Mouse (Mus musculus) forebrain, embryonic 10.5 days (tissue): ENCODE data around the gene Cacnb1. TPM values are rescaled to one million over a fixed set of nuclear protein-coding genes. Genes with fewer than 3 reads are reported as not detected.

Experiments
- DNase-seq: peaks from one replicate; pipeline ENCODE4 v3.0.0-alpha.2; 2017; ENCODE audit warnings: low spot score; ENCODE audit errors: extremely low spot score
- H3K27ac ChIP-seq: fragments of 300-500 bp; sonication (generic); 2 replicates; pipeline ENCODE4 v1.5.1; 2016; ENCODE audit warnings: mild to moderate bottlenecking
- H3K27me3 ChIP-seq: fragments of 300-500 bp; sonication (generic); 2 replicates; pipeline ENCODE4 v1.6.1; 2016; ENCODE audit warnings: mild to moderate bottlenecking; ENCODE audit not compliant: poor library complexity, severe bottlenecking
- H3K36me3 ChIP-seq: fragments of 300-500 bp; sonication (generic); replicated peaks from 2 replicates; pipeline ENCODE4 v1.6.1; 2016; ENCODE audit warnings: mild to moderate bottlenecking, moderate library complexity
- H3K4me1 ChIP-seq: fragments of 300-500 bp; sonication (generic); 2 replicates; pipeline ENCODE4 v1.6.1; 2016
- H3K4me3 ChIP-seq: fragments of 300-500 bp; sonication (generic); 2 replicates; pipeline ENCODE4 v1.5.1; 2016; ENCODE audit warnings: mild to moderate bottlenecking, moderate library complexity
- H3K9me3 ChIP-seq: fragments of 300-500 bp; sonication (generic); 2 replicates; pipeline ENCODE4 v1.6.1; 2016; ENCODE audit warnings: mild to moderate bottlenecking, moderate library complexity
- WGBS: fragments of 180-500 bp; shearing (Covaris S2); methylation state at CpG from one replicate; pipeline ENCODE4 v1.1.7; 2016; 5-methylcytosine and 5-hydroxymethylcytosine counted together
- polyA plus RNA-seq: library from polyadenylated mRNA; unstranded; fragments of >200 nt; fragmentation: Nextera tagmentation; extraction: Ambion mirVana; gene quantifications from 2 replicates; pipeline ENCODE4 v1.2.1, GENCODE M21; 2016

Gene Cacnb1
- polyA plus RNA-seq, 1 experiment from 2014 or later, result 5.3 TPM

DNA sequence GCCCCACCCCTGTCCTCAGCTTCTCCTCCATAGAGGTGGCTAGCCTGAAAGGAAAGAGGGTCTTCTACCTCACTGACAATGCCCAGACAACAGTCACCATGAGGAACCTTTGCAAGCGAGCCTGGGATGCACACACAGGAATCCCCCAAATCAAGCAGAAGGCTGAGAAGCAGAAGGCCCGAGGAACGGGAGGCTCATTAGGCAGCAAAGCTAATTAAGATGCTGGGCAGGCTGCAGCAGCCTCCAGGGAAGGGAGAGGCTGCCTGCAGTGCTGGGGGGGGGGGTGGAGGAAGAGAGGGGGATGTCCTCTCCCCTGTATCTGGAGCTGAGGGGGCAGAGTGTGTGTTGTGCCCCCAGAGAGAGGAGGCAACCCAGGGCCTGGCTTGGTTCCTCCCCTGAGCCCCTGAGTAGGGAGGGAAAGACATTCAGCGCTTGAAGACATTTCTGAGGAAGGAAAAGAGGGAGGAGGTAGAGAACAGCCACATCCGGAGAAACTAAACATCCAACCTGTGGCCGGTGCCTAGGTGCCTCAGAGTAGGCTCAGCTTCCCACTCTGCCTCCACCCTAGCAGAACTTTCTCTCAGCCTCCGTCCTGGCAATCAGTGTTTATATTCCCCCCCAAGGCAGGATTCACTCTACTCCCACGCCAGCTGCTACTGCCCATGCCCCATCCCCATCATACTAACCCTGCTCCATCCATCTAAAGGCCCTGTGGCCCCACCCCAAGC, 2.8 kb downstream of the Cacnb1 start:
- Histone ChIP-seq H3K27me3 (peaks cover 34% of the 10 kb centered on the region), H3K4me1 (peaks cover 59% of the 10 kb centered on the region), H3K27ac (peak overlapping the region; percentile 67), H3K9me3 (no peaks in the 10 kb centered on the region), H3K4me3 (peak overlapping the region; percentile 22), H3K36me3 (peaks cover 33% of the 10 kb centered on the region)
- DNase-seq, result no peak
- WGBS, result 39% methylated on average over 8 of the region's 8 CpGs

DNA sequence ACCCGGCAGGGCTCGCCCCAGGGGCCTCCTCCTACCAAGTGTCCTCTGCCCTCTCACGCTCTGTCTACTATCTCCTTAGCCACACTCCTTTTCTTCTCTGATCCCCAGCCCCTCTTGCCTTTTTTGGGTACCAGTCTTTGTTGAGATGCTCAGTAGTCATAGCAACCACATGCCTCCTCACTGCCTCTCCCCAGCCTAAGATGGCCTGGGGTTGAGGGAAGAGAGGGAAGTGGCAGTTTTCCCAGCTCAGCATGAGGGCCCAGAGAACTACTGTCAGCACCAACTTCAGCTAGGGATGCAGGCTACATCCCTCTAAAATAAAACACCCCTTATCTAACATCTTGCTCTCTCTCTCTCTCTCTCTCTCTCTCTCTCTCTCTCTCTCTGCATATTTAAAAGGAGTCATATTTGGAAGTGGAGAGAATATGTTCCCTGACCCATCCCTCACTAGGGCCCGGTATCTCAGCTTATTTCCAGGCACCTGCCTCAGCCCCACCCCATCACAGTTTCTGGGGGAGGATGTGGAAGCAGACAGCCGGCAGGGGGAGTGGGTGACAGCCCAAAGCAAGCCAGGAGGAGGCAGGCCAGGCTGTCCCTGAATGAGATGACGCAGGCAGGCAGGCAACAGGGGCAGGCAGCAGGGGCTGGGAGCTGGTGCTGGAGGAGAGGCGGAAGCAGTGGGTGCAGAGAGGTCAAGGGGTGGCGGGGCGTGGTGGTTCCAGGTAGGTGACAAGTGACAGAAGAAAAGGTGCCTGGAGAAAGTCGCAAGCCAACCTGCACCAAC, 3.8 kb downstream of the Cacnb1 start:
- Histone ChIP-seq H3K27me3 (peaks cover 34% of the 10 kb centered on the region), H3K4me1 (peaks cover 59% of the 10 kb centered on the region), H3K9me3 (no peaks in the 10 kb centered on the region), H3K4me3 (peak overlapping the region; percentile 22), H3K36me3 (peaks cover 41% of the 10 kb centered on the region), H3K27ac (peak overlapping the region; percentile 67)
- no peak for DNase-seq
- WGBS, result 21% methylated on average over 10 of the region's 10 CpGs

DNA sequence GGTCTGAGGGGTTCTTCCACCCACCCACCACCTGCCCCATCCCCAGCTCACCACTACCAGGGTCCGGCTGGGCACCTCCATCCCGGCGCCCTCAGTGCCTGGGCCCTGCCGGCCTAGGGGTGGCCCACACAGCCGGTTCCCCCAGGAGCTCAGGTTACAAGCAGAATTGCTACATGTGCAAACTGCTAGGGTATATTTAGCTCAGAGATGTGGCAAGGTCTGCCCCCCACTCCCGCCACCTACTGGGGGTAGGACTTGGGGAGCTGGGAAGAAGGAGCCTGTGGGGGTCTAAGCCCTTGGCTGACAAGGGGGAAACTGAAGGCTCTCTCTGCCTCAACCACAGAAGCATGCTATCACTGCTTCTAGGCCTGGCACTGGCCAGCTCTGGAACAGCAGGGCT, 4.6 kb downstream of the Cacnb1 start:
- Histone ChIP-seq H3K4me1 (peaks cover 54% of the 10 kb centered on the region), H3K36me3 (peaks cover 44% of the 10 kb centered on the region), H3K9me3 (no peaks in the 10 kb centered on the region), H3K4me3 (peak overlapping the region; percentile 18; the same call in 1 of the 2 replicates), H3K27me3 (peaks cover 34% of the 10 kb centered on the region), H3K27ac (peak overlapping the region; percentile 62)
- DNase-seq, result no peak
- 78% methylated on average over 6 of the region's 6 CpGs for WGBS

DNA sequence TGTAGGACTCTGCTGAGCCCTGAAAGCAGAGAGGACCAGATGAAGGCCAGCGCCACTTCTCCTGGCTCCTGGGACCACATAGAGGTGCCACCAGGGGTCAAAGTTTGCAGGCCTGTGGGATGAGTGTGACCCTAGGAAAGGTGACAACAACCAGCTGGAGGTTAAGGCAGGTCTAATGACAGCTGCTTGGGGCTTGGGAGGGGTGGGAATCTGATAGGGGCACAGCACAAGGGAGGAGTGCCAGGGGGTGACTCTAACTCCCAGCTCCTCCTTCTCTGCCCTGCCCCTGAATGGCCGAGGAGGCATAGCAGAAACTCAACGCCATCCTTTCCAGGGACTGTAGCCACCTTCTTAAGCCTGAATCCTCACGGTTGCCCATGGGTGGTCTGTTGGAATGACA, 6.0 kb downstream of the Cacnb1 start:
- Histone ChIP-seq H3K36me3 (peaks cover 45% of the 10 kb centered on the region), H3K27ac (no peak overlapping the region), H3K4me3 (no peak overlapping the region), H3K9me3 (no peaks in the 10 kb centered on the region), H3K4me1 (peaks cover 50% of the 10 kb centered on the region), H3K27me3 (peaks cover 46% of the 10 kb centered on the region)
- 81% methylated on average over 4 of the region's 4 CpGs for WGBS
- no peak for DNase-seq

DNA sequence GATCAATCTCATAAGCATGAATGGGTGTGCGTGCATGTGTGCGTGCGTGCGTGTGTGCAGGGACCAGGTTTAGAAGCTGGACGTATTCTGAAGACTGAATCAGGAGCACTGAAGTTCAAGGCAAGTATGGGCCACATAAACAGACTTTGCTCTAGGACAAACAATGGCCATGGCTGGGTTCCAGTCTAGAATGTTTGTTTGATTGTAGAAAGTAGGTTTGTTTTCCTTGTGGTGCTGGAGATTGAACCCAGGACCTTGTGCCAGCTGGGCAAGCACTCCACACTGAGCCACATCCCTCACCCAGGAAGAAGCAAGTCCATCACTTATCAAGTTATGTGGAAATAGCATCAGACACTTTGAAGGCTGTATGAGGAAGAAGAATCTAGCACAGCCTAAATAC, 6.7 kb downstream of the Cacnb1 start:
- no peak overlapping the region for H3K27ac ChIP-seq
- H3K27me3 ChIP-seq, result peaks cover 45% of the 10 kb centered on the region
- no peaks in the 10 kb centered on the region for H3K9me3 ChIP-seq
- H3K36me3 ChIP-seq, result peaks cover 48% of the 10 kb centered on the region
- 94% methylated on average over 5 of the region's 5 CpGs for WGBS
- H3K4me1 ChIP-seq, result peaks cover 47% of the 10 kb centered on the region
- no peak overlapping the region for H3K4me3 ChIP-seq
- DNase-seq, result no peak

DNA sequence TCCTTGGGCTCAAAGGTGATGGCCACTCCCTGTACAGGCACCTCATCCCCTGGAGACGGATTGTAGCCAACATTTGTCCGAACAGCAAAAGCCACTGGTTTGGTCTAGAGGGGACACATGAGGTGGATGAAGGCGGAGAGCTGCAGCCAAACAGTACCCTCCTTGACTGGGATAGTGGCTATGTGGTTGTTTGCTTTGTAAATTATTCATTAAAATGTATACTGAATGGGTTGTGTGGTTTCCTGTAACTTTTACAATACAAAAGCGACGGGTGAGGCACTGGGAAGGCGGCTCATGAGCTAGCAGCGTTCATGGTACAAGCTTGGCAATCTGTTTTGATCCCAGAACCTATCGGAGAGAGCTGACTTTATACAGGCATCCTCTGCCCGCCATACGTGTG, 10.0 kb downstream of the Cacnb1 start:
- no peak overlapping the region for H3K4me3 ChIP-seq
- H3K9me3 ChIP-seq, result no peaks in the 10 kb centered on the region
- no peak for DNase-seq
- peaks cover 14% of the 10 kb centered on the region for H3K4me1 ChIP-seq
- peaks cover 19% of the 10 kb centered on the region for H3K27me3 ChIP-seq
- peaks cover 66% of the 10 kb centered on the region for H3K36me3 ChIP-seq
- H3K27ac ChIP-seq, result no peak overlapping the region
- WGBS, result 88% methylated on average over 10 of the region's 10 CpGs

DNA sequence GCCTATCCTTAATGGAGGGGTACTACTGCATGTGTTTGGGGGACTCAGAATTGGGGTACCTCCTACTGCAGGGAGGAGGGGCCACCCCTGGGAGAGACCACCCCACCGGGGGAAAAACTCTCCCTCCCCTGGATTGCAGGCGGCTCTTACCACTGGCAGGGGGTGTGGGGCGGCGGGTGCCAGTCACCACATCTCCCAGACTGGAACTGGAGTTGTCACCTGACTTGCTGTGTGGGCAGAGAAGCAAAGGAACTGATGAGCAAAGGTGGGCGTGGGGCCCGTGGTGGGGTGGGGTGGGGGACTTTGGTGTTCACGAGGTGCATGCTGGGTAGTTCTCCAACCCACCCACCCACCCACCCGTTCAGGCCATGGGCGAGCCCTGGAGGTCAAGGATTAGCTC, 11.1 kb downstream of the Cacnb1 start:
- Histone ChIP-seq H3K27ac (no peak overlapping the region), H3K4me3 (no peak overlapping the region), H3K9me3 (no peaks in the 10 kb centered on the region), H3K4me1 (peaks cover 14% of the 10 kb centered on the region), H3K36me3 (peaks cover 59% of the 10 kb centered on the region), H3K27me3 (peaks cover 18% of the 10 kb centered on the region)
- no peak for DNase-seq
- WGBS, result 72% methylated on average over 9 of the region's 9 CpGs

DNA sequence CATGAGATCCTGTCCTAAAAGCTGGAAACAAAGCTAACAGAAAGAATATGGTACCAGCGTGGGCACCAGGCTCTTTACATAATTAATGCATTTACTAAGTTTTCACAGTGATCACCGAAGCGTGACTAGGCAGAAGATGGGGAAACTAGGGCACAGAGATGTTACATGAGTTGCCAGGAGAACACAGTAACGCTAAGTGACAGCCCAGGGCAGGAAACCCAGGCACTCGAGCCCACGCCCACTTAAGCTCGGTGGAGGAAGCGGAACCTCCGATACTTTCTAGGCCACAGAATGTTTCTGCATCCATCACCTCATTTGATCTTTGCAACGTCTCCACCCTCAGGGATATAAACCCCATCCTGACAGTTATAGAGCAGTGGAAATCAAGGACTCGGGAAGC, 14.7 kb downstream of the Cacnb1 start:
- Histone ChIP-seq H3K36me3 (peaks cover 51% of the 10 kb centered on the region), H3K4me1 (peaks cover 32% of the 10 kb centered on the region), H3K9me3 (no peaks in the 10 kb centered on the region), H3K27me3 (peaks cover 48% of the 10 kb centered on the region), H3K27ac (no peak overlapping the region), H3K4me3 (no peak overlapping the region)
- WGBS, result 88% methylated on average over 11 of the region's 11 CpGs
- DNase-seq, result no peak

DNA sequence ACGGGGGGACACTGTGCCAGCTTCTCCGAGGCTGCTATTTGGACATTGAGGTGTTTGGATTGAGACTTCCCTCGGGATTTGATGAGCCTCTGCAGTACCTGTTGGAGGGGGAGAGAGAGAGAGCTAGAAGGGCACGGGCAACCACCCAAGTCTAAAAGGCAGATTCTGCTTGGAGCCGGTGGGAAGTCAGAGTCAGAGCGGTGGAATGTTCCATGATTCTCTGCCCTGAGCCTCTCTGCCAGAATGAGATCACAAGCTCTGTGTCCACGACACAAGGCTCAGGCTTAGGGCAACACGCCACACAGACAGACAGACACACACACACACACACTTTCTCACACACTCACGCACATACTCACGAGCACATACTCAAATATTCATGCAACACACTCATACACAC, 17.1 kb downstream of the Cacnb1 start:
- 85% methylated on average over 10 of the region's 10 CpGs for WGBS
- Histone ChIP-seq H3K36me3 (peaks cover 47% of the 10 kb centered on the region), H3K4me1 (peaks cover 42% of the 10 kb centered on the region), H3K9me3 (no peaks in the 10 kb centered on the region), H3K27ac (no peak overlapping the region), H3K27me3 (peaks cover 54% of the 10 kb centered on the region), H3K4me3 (no peak overlapping the region)
- DNase-seq, result no peak

DNA sequence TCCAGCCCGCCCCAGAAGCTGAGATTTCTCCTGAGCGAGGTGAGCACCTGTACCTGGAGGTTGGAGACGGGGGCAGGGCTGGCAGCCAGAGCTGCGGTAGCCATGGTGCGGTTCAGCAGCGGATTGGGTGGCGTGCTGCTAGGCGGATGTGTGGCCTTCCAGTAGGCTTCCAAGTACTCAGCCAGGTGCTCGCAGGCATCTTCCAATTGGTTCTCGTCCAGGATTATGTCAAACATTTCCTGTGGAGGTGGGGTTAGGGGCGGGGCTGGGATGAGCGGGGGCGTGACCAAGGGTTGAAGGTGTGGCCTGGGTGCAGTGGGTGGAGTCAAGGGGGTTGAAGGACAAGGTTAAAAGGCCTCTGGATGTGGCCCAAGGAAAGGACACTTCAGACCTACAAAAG, 17.8 kb downstream of the Cacnb1 start:
- Histone ChIP-seq H3K9me3 (no peaks in the 10 kb centered on the region), H3K27ac (no peak overlapping the region), H3K4me1 (peaks cover 48% of the 10 kb centered on the region), H3K27me3 (peaks cover 60% of the 10 kb centered on the region), H3K36me3 (peaks cover 42% of the 10 kb centered on the region), H3K4me3 (0 out of 2 replicates have a peak overlapping the region, but pooled peaks have one; percentile 13)
- no peak for DNase-seq
- WGBS, result 35% methylated on average over 13 of the region's 13 CpGs

DNA sequence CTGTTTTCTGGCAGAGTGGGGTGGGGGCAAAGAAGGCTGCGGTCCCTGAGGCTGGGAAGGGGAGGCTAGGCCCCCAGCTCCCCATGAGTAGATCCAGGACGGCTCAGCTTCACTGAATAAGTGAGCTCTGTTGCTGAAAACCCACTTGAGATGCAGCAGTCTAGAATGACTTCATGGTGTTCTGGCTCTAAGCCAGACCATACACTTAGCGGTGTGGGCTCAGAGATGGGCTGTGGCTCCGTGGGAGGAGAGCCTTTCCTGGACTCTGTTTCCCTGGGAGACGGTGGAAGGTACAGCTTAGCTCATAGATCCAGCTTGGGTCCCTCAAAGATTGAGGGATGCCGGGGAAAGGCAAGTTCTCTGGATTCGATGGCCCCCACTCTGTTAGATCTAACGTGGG, 18.7 kb downstream of the Cacnb1 start:
- Histone ChIP-seq H3K9me3 (no peaks in the 10 kb centered on the region), H3K4me3 (no peak overlapping the region), H3K4me1 (peaks cover 49% of the 10 kb centered on the region), H3K27ac (no peak overlapping the region), H3K27me3 (peaks cover 70% of the 10 kb centered on the region), H3K36me3 (peaks cover 34% of the 10 kb centered on the region)
- DNase-seq, result no peak
- WGBS, result 93% methylated on average over 8 of the region's 8 CpGs

DNA sequence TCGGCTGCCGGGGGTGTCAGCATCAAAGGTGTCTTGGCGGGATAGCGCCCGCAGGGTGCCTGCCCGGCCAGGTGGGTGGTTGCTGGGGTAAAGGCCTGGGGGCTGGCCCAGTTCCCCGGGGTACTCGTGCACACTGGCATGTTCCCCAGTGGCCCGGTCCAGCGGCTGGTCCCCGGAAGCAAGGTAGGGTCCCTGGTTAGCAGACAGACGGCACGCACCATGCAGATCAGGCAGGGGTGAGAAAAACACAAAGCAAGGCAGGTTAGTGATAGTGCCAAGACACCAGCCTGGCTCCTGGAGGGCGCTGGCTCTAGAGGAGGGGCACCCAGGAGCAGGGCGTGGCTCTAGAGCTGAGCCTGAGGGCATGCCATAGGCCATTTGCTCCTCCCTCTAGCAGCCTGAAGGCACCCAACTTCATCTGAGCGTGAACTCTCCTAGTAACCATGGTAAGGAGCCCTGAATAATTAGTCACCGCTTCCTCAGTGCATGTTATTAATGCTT, 19.6 kb downstream of the Cacnb1 start:
- H3K4me1 ChIP-seq, result peaks cover 49% of the 10 kb centered on the region
- no peak for DNase-seq
- H3K4me3 ChIP-seq, result peak overlapping the region; percentile 40
- H3K27ac ChIP-seq, result peak overlapping the region; percentile 45; the same call in 1 of the 2 replicates
- peaks cover 27% of the 10 kb centered on the region for H3K36me3 ChIP-seq
- WGBS, result 30% methylated on average over 17 of the region's 17 CpGs
- no peaks in the 10 kb centered on the region for H3K9me3 ChIP-seq
- H3K27me3 ChIP-seq, result peaks cover 79% of the 10 kb centered on the region

DNA sequence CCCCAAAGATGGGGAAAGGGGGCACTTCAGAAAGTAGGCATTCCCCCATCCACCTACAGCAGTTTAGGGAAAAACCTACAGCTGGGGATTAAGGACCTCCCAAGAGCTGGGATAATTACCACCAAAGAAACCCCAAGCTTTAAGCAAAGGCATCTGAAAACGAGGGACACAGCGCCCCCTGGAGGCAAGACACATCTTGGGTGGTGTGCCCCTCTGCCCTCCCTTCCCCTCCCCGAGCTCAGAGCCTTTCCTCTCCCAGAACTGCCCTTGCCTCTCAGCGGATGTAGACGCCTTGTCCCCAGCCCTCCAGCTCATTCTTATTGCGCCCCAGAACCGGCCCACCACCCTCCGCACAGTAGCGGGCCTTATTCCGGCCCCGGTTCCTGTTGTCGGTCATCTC, 20.2 kb downstream of the Cacnb1 start:
- WGBS, result 7% methylated on average over 12 of the region's 12 CpGs
- H3K4me3 ChIP-seq, result peak overlapping the region; percentile 40
- H3K36me3 ChIP-seq, result peaks cover 24% of the 10 kb centered on the region
- peak; percentile 85 for DNase-seq
- H3K27ac ChIP-seq, result peak overlapping the region; percentile 45; the same call in 1 of the 2 replicates
- peaks cover 49% of the 10 kb centered on the region for H3K4me1 ChIP-seq
- H3K27me3 ChIP-seq, result peaks cover 85% of the 10 kb centered on the region
- no peaks in the 10 kb centered on the region for H3K9me3 ChIP-seq
